Mouse (Mus musculus): ENCODE measurements at regions not wholly inside any gene's neighbourhood (a gene's known extent, or its start where the extent isn't known, plus 50 kb on each side); places are given as distances from the start of the nearest gene placed in this dataset.

- Histone ChIP-seq H3K36me3 (ENCODE audit: control insufficient read depth, insufficient read depth, low read length, poor library complexity, severe bottlenecking) (no peaks in the 10 kb centered on the region), H3K27me3 (ENCODE audit: control insufficient read depth, insufficient read depth, low read length, poor library complexity, severe bottlenecking) (no peaks in the 10 kb centered on the region), H3K4me1 (ENCODE audit: control insufficient read depth, insufficient read depth, low read length) (no peaks in the 10 kb centered on the region), H3K9me3 (replicated peaks; ENCODE audit: control insufficient read depth, insufficient read depth, low read length, poor library complexity, severe bottlenecking) (no peaks in the 10 kb centered on the region), H3K9ac (ENCODE audit: low read depth, poor library complexity, severe bottlenecking) (no peak overlapping the region), H3K27ac (ENCODE audit: insufficient read depth, low read length) (no peak overlapping the region), H3K4me3 (ENCODE audit: low read depth, low read length) (no peak overlapping the region)
- TF ChIP-seq POLR2A (IDR thresholded peaks at IDR 0.05; ENCODE audit: insufficient read depth, low read length) (no peak), EP300 (IDR thresholded peaks at IDR 0.05; ENCODE audit: insufficient read depth, low read depth, low read length) (no peak), CTCF (IDR thresholded peaks at IDR 0.05; ENCODE audit: low read depth, low read length) (no peak)
These were observed 628.4 kb upstream of the Cdh11 start for GRCm38 (mm10) chr8:103413589-103414575.

GRCm38 (mm10) chr8:103422313-103422973, 637.0 kb upstream of the Cdh11 start:
- Histone ChIP-seq H3K27ac (ENCODE audit: insufficient read depth, low read length) (no peak overlapping the region), H3K4me3 (ENCODE audit: low read depth, low read length) (no peak overlapping the region), H3K4me1 (ENCODE audit: control insufficient read depth, insufficient read depth, low read length) (no peaks in the 10 kb centered on the region), H3K9me3 (replicated peaks; ENCODE audit: control insufficient read depth, insufficient read depth, low read length, poor library complexity, severe bottlenecking) (peaks cover 5% of the 10 kb centered on the region; the same call in 1 of the 2 replicates), H3K36me3 (ENCODE audit: control insufficient read depth, insufficient read depth, low read length, poor library complexity, severe bottlenecking) (no peaks in the 10 kb centered on the region), H3K27me3 (ENCODE audit: control insufficient read depth, insufficient read depth, low read length, poor library complexity, severe bottlenecking) (no peaks in the 10 kb centered on the region), H3K9ac (ENCODE audit: low read depth, poor library complexity, severe bottlenecking) (no peak overlapping the region)
- TF ChIP-seq POLR2A (IDR thresholded peaks at IDR 0.05; ENCODE audit: insufficient read depth, low read length) (no peak), CTCF (IDR thresholded peaks at IDR 0.05; ENCODE audit: low read depth, low read length) (no peak), EP300 (IDR thresholded peaks at IDR 0.05; ENCODE audit: insufficient read depth, low read depth, low read length) (no peak)

GRCm38 (mm10) chr8:103425967-103426366, 640.5 kb upstream of the Cdh11 start:
- no peaks in the 10 kb centered on the region for H3K4me1 ChIP-seq (ENCODE audit: control insufficient read depth, insufficient read depth, low read length)
- H3K4me3 ChIP-seq (ENCODE audit: low read depth, low read length) = no peak overlapping the region
- no peaks in the 10 kb centered on the region for H3K36me3 ChIP-seq (ENCODE audit: control insufficient read depth, insufficient read depth, low read length, poor library complexity, severe bottlenecking)
- TF ChIP-seq EP300 (IDR thresholded peaks at IDR 0.05; ENCODE audit: insufficient read depth, low read depth, low read length) (no peak), CTCF (IDR thresholded peaks at IDR 0.05; ENCODE audit: low read depth, low read length) (no peak), POLR2A (IDR thresholded peaks at IDR 0.05; ENCODE audit: insufficient read depth, low read length) (no peak)
- no peaks in the 10 kb centered on the region for H3K27me3 ChIP-seq (ENCODE audit: control insufficient read depth, insufficient read depth, low read length, poor library complexity, severe bottlenecking)
- H3K27ac ChIP-seq (ENCODE audit: insufficient read depth, low read length) = no peak overlapping the region
- peaks cover 5% of the 10 kb centered on the region; the same call in 1 of the 2 replicates for H3K9me3 ChIP-seq (replicated peaks; ENCODE audit: control insufficient read depth, insufficient read depth, low read length, poor library complexity, severe bottlenecking)
- no peak overlapping the region for H3K9ac ChIP-seq (ENCODE audit: low read depth, poor library complexity, severe bottlenecking)

DNA sequence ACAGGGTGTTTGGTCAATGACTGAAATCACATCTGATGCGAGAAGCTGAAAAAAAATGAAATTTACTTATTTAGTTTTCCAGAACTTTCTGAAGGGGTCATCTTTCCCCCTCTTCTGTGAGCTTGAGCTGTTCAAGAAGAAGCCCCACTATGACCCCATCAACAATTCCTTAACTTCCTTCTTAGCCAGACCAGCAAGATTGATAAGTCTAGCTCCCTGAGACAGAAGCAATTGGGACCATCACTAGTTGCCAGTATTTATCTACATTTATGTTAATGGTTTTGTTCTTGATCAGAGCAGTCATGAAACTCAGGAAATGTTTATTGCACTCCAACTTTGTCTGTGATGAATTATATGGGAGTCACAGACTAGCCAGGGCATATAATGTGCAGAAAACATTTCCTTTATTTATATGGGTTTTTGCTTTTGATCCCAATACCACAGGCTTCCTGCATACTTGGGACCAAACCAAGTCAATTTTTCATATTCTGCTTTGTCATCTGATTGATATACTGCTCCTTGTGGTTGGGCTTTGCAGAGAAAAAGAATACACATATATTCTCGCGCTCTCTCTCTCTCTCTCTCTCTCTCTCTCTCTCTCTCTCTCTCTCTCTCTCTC, 645.5 kb upstream of the Cdh11 start:
- H3K36me3 ChIP-seq (ENCODE audit: control insufficient read depth, insufficient read depth, low read length, poor library complexity, severe bottlenecking) = no peaks in the 10 kb centered on the region
- H3K4me3 ChIP-seq (ENCODE audit: low read depth, low read length) = no peak overlapping the region
- no peak overlapping the region for H3K27ac ChIP-seq (ENCODE audit: insufficient read depth, low read length)
- H3K4me1 ChIP-seq (ENCODE audit: control insufficient read depth, insufficient read depth, low read length) = no peaks in the 10 kb centered on the region
- H3K9me3 ChIP-seq (replicated peaks; ENCODE audit: control insufficient read depth, insufficient read depth, low read length, poor library complexity, severe bottlenecking) = no peaks in the 10 kb centered on the region
- no peaks in the 10 kb centered on the region; the same call in 1 of the 2 replicates for H3K27me3 ChIP-seq (ENCODE audit: control insufficient read depth, insufficient read depth, low read length, poor library complexity, severe bottlenecking)
- H3K9ac ChIP-seq (ENCODE audit: low read depth, poor library complexity, severe bottlenecking) = no peak overlapping the region
- no peak for TF ChIP-seq EP300 (IDR thresholded peaks at IDR 0.05; ENCODE audit: insufficient read depth, low read depth, low read length)
- TF ChIP-seq CTCF (IDR thresholded peaks at IDR 0.05; ENCODE audit: low read depth, low read length) = no peak
- no peak for TF ChIP-seq POLR2A (IDR thresholded peaks at IDR 0.05; ENCODE audit: insufficient read depth, low read length)

DNA sequence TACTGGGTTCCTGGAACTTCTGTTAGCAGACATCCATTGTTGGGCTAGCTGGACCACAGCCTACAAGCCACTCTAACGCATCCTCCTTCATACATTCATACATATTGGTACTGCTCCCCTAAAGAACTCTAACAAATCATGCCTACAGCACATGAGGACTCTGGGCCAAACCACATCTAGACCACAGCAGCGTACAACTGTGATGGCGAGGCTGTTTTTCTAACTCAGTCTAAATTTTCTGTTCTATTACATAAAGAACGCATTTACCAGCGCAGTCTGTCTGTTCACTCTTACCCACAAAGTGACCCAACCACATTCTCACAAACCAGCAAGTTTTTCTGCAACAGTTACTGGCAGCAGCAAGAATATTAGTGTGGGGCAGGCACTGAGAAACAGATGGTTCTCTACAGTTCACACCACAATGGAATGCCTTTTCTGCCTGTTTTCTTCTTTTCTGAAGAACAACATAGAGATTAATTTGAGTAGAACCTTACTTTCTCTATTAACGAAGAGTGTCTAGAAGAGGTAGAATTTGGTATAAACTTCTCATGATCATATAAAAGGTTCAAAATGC, 648.2 kb upstream of the Cdh11 start:
- no peaks in the 10 kb centered on the region; the same call in 1 of the 2 replicates for H3K27me3 ChIP-seq (ENCODE audit: control insufficient read depth, insufficient read depth, low read length, poor library complexity, severe bottlenecking)
- no peak overlapping the region for H3K4me3 ChIP-seq (ENCODE audit: low read depth, low read length)
- TF ChIP-seq POLR2A (IDR thresholded peaks at IDR 0.05; ENCODE audit: insufficient read depth, low read length) = no peak
- no peak overlapping the region for H3K9ac ChIP-seq (ENCODE audit: low read depth, poor library complexity, severe bottlenecking)
- no peak overlapping the region for H3K27ac ChIP-seq (ENCODE audit: insufficient read depth, low read length)
- H3K9me3 ChIP-seq (replicated peaks; ENCODE audit: control insufficient read depth, insufficient read depth, low read length, poor library complexity, severe bottlenecking) = no peaks in the 10 kb centered on the region
- H3K4me1 ChIP-seq (ENCODE audit: control insufficient read depth, insufficient read depth, low read length) = no peaks in the 10 kb centered on the region
- H3K36me3 ChIP-seq (ENCODE audit: control insufficient read depth, insufficient read depth, low read length, poor library complexity, severe bottlenecking) = no peaks in the 10 kb centered on the region
